ENCODE assay signal across 17 mouse cellular contexts in the genomic region with DNA sequence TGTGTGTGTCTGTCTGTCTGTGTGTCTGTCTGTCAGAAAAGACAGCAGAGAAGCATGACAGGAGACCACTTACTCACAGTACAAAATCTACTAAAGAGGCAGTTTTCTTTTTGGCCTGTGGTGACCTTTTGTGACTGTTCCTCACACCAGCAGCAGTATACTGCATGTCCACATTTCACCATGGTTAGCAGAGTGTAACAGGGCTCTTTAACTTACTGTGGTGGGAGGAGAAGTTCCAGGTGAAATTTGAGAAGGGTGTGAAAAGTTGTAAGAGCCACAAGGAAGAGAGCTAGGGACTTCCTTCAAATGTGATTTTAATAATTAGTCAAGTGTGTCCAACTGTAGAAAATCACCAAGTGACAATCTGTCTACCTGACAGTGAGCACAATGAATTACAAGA.
DNase-seq lines count a peak whose midpoint lies in the region; ATAC-seq and TF ChIP-seq lines count a peak whose summit lies in the region.
"Had no signal": no experiment of that assay in that cellular context is flagged by ENCODE, and none has a peak within 500 bp of the region (broad histone marks: within the 10 kb centered on the region; RNA-seq: fewer than 3 reads in every experiment).

No protein-coding gene starts in this region.

- H3K36me3 ChIP-seq in kidney, embryonic 14.5 days (ENCODE audit: control insufficient read depth, insufficient read depth, low read length), result no peaks in the 10 kb centered on the region
- peaks cover 0 to 11% of the 10 kb centered on the region in 2 experiments for H3K36me3 ChIP-seq in MEL (ENCODE audit: control insufficient read depth in 1 of 2, insufficient read depth in 2 of 2, low read length in 2 of 2)
- no peaks in the 10 kb centered on the region for H3K36me3 ChIP-seq in embryonic facial prominence, embryonic 11.5 days (replicated peaks; ENCODE audit: control insufficient read depth, insufficient read depth, low read depth, low read length)
- H3K36me3 ChIP-seq: embryonic facial prominence, embryonic 15.5 days; limb, embryonic 10.5 days; liver, embryonic 13.5 days had no signal

- no peak overlapping the region for H3K9ac ChIP-seq in kidney, embryonic 14.5 days (ENCODE audit: low read depth, low read length)
- no peak overlapping the region for H3K9ac ChIP-seq in MEL (ENCODE audit: control insufficient read depth, low read depth, low read length, poor library complexity, severe bottlenecking)
- H3K9ac ChIP-seq in embryonic facial prominence, embryonic 11.5 days (replicated peaks; ENCODE audit: low read length), result no peak overlapping the region
- H3K9ac ChIP-seq: embryonic facial prominence, embryonic 15.5 days; liver, embryonic 13.5 days had no signal

- no peak overlapping the region for H3K4me3 ChIP-seq in kidney, embryonic 14.5 days (ENCODE audit: low read length)
- H3K4me3 ChIP-seq in MEL (ENCODE audit: control insufficient read depth in 1 of 2, insufficient read depth in 1 of 2, low read depth in 2 of 2, low read length in 2 of 2), result no peak overlapping the region
- H3K4me3 ChIP-seq in embryonic facial prominence, embryonic 11.5 days (ENCODE audit: low read depth, low read length), result no peak overlapping the region
- H3K4me3 ChIP-seq: embryonic facial prominence, embryonic 15.5 days; heart, adult 2 months; limb, embryonic 10.5 days; liver, embryonic 13.5 days had no signal

- no peak for TF ChIP-seq EP300 in MEL (IDR thresholded peaks at IDR 0.05; ENCODE audit: low read depth in 1 of 2, low read length in 2 of 2)

- no peak overlapping the region for H3K27ac ChIP-seq in kidney, embryonic 14.5 days (ENCODE audit: low read depth, low read length)
- no peak overlapping the region for H3K27ac ChIP-seq in MEL (ENCODE audit: control insufficient read depth, low read depth, low read length)
- H3K27ac ChIP-seq in embryonic facial prominence, embryonic 11.5 days (replicated peaks; ENCODE audit: low read depth, low read length), result no peak overlapping the region
- H3K27ac ChIP-seq: embryonic facial prominence, embryonic 15.5 days; heart, adult 2 months; limb, embryonic 10.5 days; liver, embryonic 13.5 days had no signal

- DNase-seq in kidney, postnatal 25 days, result no peak
- peak; percentile 4 for DNase-seq in 3T3-L1 (ENCODE audit: low read depth, low spot score)
- DNase-seq in MEL (ENCODE audit: low read depth, low spot score), result peak; percentile 53
- DNase-seq in embryonic facial prominence, embryonic 11.5 days (ENCODE audit: low spot score), result no peak
- DNase-seq in heart, postnatal 4 days, result no peak
- DNase-seq in layer of hippocampus, adult 9-11 months, result no peak
- DNase-seq: cerebellum, postnatal 25 days; gastrocnemius, postnatal 10 days; heart, adult 2 months; kidney, postnatal 4 days; liver, embryonic 13.5 days; lung, postnatal 10 days had no signal

- H3K4me1 ChIP-seq in kidney, embryonic 14.5 days (ENCODE audit: control insufficient read depth, insufficient read depth, low read length), result no peaks in the 10 kb centered on the region
- H3K4me1 ChIP-seq in MEL (ENCODE audit: control insufficient read depth in 1 of 2, insufficient read depth in 2 of 2, low read length in 2 of 2), result peaks cover 2 to 11% of the 10 kb centered on the region in 2 experiments; a peak in 3 of 4 replicates
- H3K4me1 ChIP-seq in embryonic facial prominence, embryonic 11.5 days (ENCODE audit: control insufficient read depth, insufficient read depth, low read length), result no peaks in the 10 kb centered on the region
- H3K4me1 ChIP-seq: embryonic facial prominence, embryonic 15.5 days; liver, embryonic 13.5 days had no signal

- H3K9me3 ChIP-seq in kidney, embryonic 14.5 days (ENCODE audit: control insufficient read depth, low read length), result 0 out of 2 replicates have a peak, but pooled peaks cover 2% of the 10 kb centered on the region
- H3K9me3 ChIP-seq in MEL (replicated peaks; ENCODE audit: insufficient read depth, low read length), result no peaks in the 10 kb centered on the region
- no peaks in the 10 kb centered on the region for H3K9me3 ChIP-seq in embryonic facial prominence, embryonic 11.5 days (replicated peaks; ENCODE audit: control insufficient read depth, low read length)
- H3K9me3 ChIP-seq: embryonic facial prominence, embryonic 15.5 days; limb, embryonic 10.5 days; liver, embryonic 13.5 days had no signal

- peak; percentile 97 for ATAC-seq in kidney, embryonic 14.5 days (ENCODE audit: low FRiP score, low TSS enrichment)
- ATAC-seq in embryonic facial prominence, embryonic 11.5 days (replicated peaks; ENCODE audit: insufficient number of reproducible peaks, low FRiP score, low TSS enrichment, low read depth), result peak; percentile 67; the same call in 1 of the 2 replicates
- ATAC-seq: activated CD4-positive, CD25-positive, alpha-beta regulatory T cell, adult 4 months; CD4-positive, CD25-positive, alpha-beta regulatory T cell, adult 4 months had no signal

- no peak for TF ChIP-seq CTCF in MEL (IDR thresholded peaks at IDR 0.05 in 2 of 3, conservative IDR thresholded peaks at IDR 0.05 in 1 of 3; ENCODE audit: control insufficient read depth in 1 of 3, insufficient read depth in 1 of 3, low read depth in 2 of 3, low read length in 3 of 3, poor library complexity in 1 of 3, severe bottlenecking in 1 of 3)

- no peak for TF ChIP-seq POLR2A in MEL (IDR thresholded peaks at IDR 0.05; ENCODE audit: control insufficient read depth in 1 of 2, insufficient read depth in 1 of 2, low read depth in 1 of 2, low read length in 2 of 2, poor library complexity in 1 of 2)

- H3K27me3 ChIP-seq in kidney, embryonic 14.5 days (ENCODE audit: control insufficient read depth, insufficient read depth, low read length), result no peaks in the 10 kb centered on the region
- no peaks in the 10 kb centered on the region for H3K27me3 ChIP-seq in MEL (ENCODE audit: control insufficient read depth in 1 of 2, insufficient read depth in 2 of 2, low read length in 2 of 2)
- no peaks in the 10 kb centered on the region for H3K27me3 ChIP-seq in embryonic facial prominence, embryonic 11.5 days (ENCODE audit: control insufficient read depth, insufficient read depth, low read length)
- H3K27me3 ChIP-seq: embryonic facial prominence, embryonic 15.5 days; liver, embryonic 13.5 days had no signal

- no peak for TF ChIP-seq RAD21 in MEL (IDR thresholded peaks at IDR 0.05; ENCODE audit: low read depth, low read length)

- no peaks in the 10 kb centered on the region for H3K79me2 ChIP-seq in MEL (ENCODE audit: control insufficient read depth, insufficient read depth, low read length, poor library complexity)

- no peak overlapping the region for H3K4me2 ChIP-seq in kidney, embryonic 14.5 days (replicated peaks; ENCODE audit: low read depth, low read length)
- no peak overlapping the region for H3K4me2 ChIP-seq in embryonic facial prominence, embryonic 11.5 days (ENCODE audit: low read depth, low read length)
- H3K4me2 ChIP-seq: embryonic facial prominence, embryonic 15.5 days; liver, embryonic 13.5 days had no signal

TF ChIP-seq in MEL, 35 proteins besides CTCF, POLR2A, EP300 and RAD21:
- TF ChIP-seq TAL1 (IDR thresholded peaks at IDR 0.05; ENCODE audit: low read length) (no peak), TBP (IDR thresholded peaks at IDR 0.05; ENCODE audit: low read depth, low read length) (no peak), CHD1 (IDR thresholded peaks at IDR 0.05; ENCODE audit: low read depth, low read length) (no peak), JUND (IDR thresholded peaks at IDR 0.05; ENCODE audit: low read depth, low read length) (no peak)
TF ChIP-seq in MEL: peak in this region for 0.

Comparison
In these comparisons a context has a peak if more than half of its experiments do, and no peak if none do; other contexts are left out.
1. DNase-seq: peak in 3T3-L1 (single experiment) and MEL (single experiment); none in kidney, postnatal 25 days (0 of 2), embryonic facial prominence, embryonic 11.5 days (single experiment), heart, postnatal 4 days (single experiment) and layer of hippocampus, adult 9-11 months (single experiment).